Mouse (Mus musculus) embryonic fibroblast, embryonic 13.5 days (primary cell): ENCODE measurements around the gene Maz.

Experiments
- CTCF ChIP-seq: IDR thresholded peaks from 2 replicates; pipeline ENCODE4 v1.5.1; 2011; ENCODE audit warnings: mild to moderate bottlenecking, control low read depth, low read length, moderate library complexity, borderline replicate concordance; ENCODE audit not compliant: insufficient read depth
- POLR2A ChIP-seq: IDR thresholded peaks from 2 replicates; pipeline ENCODE4 v1.6.1; 2011; ENCODE audit warnings: low read depth, mild to moderate bottlenecking, control low read depth, low read length, moderate library complexity

GRCm38 (mm10) chr7:127055026-127055585 is 28.3 kb upstream of the Maz start:
- TF ChIP-seq CTCF, result no peak
- TF ChIP-seq POLR2A, result no peak
